Mouse (Mus musculus) testis, postnatal 10 days (tissue): ENCODE data around the gene Asb14.

Experiments
- DNase-seq: peaks from one replicate; pipeline ENCODE4 v3.0.0; 2021; ENCODE audit warnings: low spot score

Asb14 gene

DNA sequence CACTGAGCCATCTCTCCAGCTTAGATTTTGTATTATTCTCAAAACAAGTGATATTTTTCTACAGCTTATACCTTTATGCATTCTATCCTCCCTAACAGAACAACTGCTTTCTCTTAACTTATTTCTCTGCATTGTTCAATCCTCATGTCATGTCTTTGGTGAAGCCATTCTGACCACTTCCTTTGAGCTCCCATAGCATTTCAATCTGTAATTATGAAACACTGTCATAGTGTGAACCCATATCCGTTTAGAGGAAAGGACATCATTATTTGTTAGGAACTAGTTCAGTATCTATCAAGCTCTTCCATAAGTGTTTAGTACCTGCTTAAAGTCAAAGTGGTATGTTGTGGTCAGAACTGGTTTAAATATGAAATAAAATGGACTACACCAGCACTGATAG is 66.2 kb downstream of the Asb14 start:
- no peak for DNase-seq
